Mouse (Mus musculus) myocyte (in vitro differentiated cells): ENCODE data around the gene Pes1.

ENCODE experiments used
- E2F4 ChIP-seq: IDR thresholded peaks from one replicate; pipeline ENCODE4 v1.6.1; 2011; ENCODE audit warnings: mild to moderate bottlenecking, control low read depth, moderate library complexity; ENCODE audit not compliant: insufficient read depth
- MAX ChIP-seq: IDR thresholded peaks from one replicate; pipeline ENCODE4 v1.6.1; 2011; ENCODE audit warnings: low read depth, mild to moderate bottlenecking, control low read depth
- MYOD1 ChIP-seq, 3 experiments: IDR thresholded peaks; one replicate each; pipeline ENCODE4 v1.6.1; 2011; ENCODE audit warnings: control low read depth in 2 of 3, low read depth in 2 of 3, mild to moderate bottlenecking in 2 of 3, moderate library complexity in 1 of 3; ENCODE audit not compliant: insufficient read length in 2 of 3, control insufficient read depth in 1 of 3
- MYOG ChIP-seq, 3 experiments: IDR thresholded peaks; one replicate each; pipeline ENCODE4 v1.6.1; 2011; ENCODE audit warnings: control low read depth in 2 of 3, low read depth in 2 of 3, mild to moderate bottlenecking in 2 of 3; ENCODE audit not compliant: insufficient read length in 2 of 3, control insufficient read depth in 1 of 3, insufficient read depth in 1 of 3
- POLR2A ChIP-seq: IDR thresholded peaks from one replicate; pipeline ENCODE4 v1.6.1; 2011; ENCODE audit warnings: low read depth, mild to moderate bottlenecking, control low read depth, moderate library complexity; ENCODE audit not compliant: insufficient read length
- POLR2AphosphoS2 ChIP-seq: IDR thresholded peaks from one replicate; pipeline ENCODE4 v1.6.1; 2011; ENCODE audit warnings: low read depth, control low read depth; ENCODE audit not compliant: insufficient read length
- REST ChIP-seq: IDR thresholded peaks from one replicate; pipeline ENCODE4 v1.6.1; 2011; ENCODE audit warnings: mild to moderate bottlenecking, control low read depth, moderate library complexity; ENCODE audit not compliant: insufficient read depth, insufficient read length
- SRF ChIP-seq: IDR thresholded peaks from one replicate; pipeline ENCODE4 v1.6.1; 2011; ENCODE audit warnings: low read depth; ENCODE audit not compliant: control insufficient read depth, insufficient read length
- TCF12 ChIP-seq: IDR thresholded peaks from one replicate; pipeline ENCODE4 v1.6.1; 2011; ENCODE audit warnings: mild to moderate bottlenecking, control low read depth; ENCODE audit not compliant: poor library complexity, insufficient read depth, severe bottlenecking
- TCF3 ChIP-seq: IDR thresholded peaks from one replicate; pipeline ENCODE4 v1.6.1; 2011; ENCODE audit warnings: low read depth, control low read depth; ENCODE audit not compliant: insufficient read length
- USF1 ChIP-seq: IDR thresholded peaks from one replicate; pipeline ENCODE4 v1.6.1; 2011; ENCODE audit warnings: low read depth, mild to moderate bottlenecking, control low read depth, moderate library complexity

GRCm38 (mm10) chr11:3963610-3964415 is at the start of gene Pes1:
- TF ChIP-seq POLR2A (peak; percentile 40), TCF12 (no peak), REST (no peak), MYOD1 (IDR thresholded peaks at IDR 0.05; ENCODE audit: control insufficient read depth in 1 of 3, insufficient read length in 2 of 3, low read depth in 2 of 3) (no peak), MAX (peak; percentile 99), E2F4 (no peak), MYOG (IDR thresholded peaks at IDR 0.05; ENCODE audit: control insufficient read depth in 1 of 3, insufficient read depth in 1 of 3, insufficient read length in 2 of 3, low read depth in 2 of 3) (peak in 1 of 3 experiments; percentile 68), POLR2AphosphoS2 (no peak), TCF3 (no peak), USF1 (peak; percentile 90), SRF (no peak)
